Mouse (Mus musculus) ES-Bruce4 (cell line): ENCODE data around the gene Nfkbid. TPM values are rescaled to one million over a fixed set of nuclear protein-coding genes. Genes with fewer than 3 reads are reported as not detected.
A peak's percentile ranks its signal among the peaks of the same experiment; 100 is the strongest.
"Not testable (repeated sequence)": the region's sequence is repeated elsewhere in the genome, so short reads cannot be mapped to it uniquely, and the experiment has no call there.

Experiments used
- H3K27ac ChIP-seq: 2 replicates; pipeline ENCODE4 v1.5.1; 2012; ENCODE audit warnings: low read length, inconsistent platforms; ENCODE audit not compliant: insufficient read depth
- H3K27me3 ChIP-seq: 2 replicates; pipeline ENCODE4 v1.6.1; 2012; ENCODE audit warnings: mild to moderate bottlenecking, low read length, inconsistent platforms; ENCODE audit not compliant: control insufficient read depth, poor library complexity, insufficient read depth, severe bottlenecking
- H3K36me3 ChIP-seq: 2 replicates; pipeline ENCODE4 v1.6.1; 2012; ENCODE audit warnings: inconsistent platforms, mild to moderate bottlenecking, low read length, moderate library complexity; ENCODE audit not compliant: control insufficient read depth, poor library complexity, insufficient read depth, severe bottlenecking
- H3K4me1 ChIP-seq: one replicate; pipeline ENCODE4 v1.8.1; 2011; ENCODE audit warnings: low read length; ENCODE audit not compliant: control insufficient read depth, insufficient read depth
- H3K4me3 ChIP-seq: 2 replicates; pipeline ENCODE4 v1.5.1; 2011; ENCODE audit warnings: low read depth, mild to moderate bottlenecking, low read length
- H3K9ac ChIP-seq: 2 replicates; pipeline ENCODE4 v1.6.1; 2012; ENCODE audit warnings: low read depth, mild to moderate bottlenecking, inconsistent platforms; ENCODE audit not compliant: poor library complexity, severe bottlenecking
- H3K9me3 ChIP-seq: replicated peaks from 2 replicates; pipeline ENCODE4 v1.6.1; 2012; ENCODE audit warnings: mild to moderate bottlenecking, low read length, inconsistent platforms; ENCODE audit not compliant: control insufficient read depth, poor library complexity, insufficient read depth, severe bottlenecking
- CTCF ChIP-seq: IDR thresholded peaks from one replicate; pipeline ENCODE4 v1.8.1; 2011; ENCODE audit warnings: low read depth, low read length
- EP300 ChIP-seq: IDR thresholded peaks from 2 replicates; pipeline ENCODE4 v1.6.1; 2011; ENCODE audit warnings: low read depth, low read length; ENCODE audit not compliant: insufficient read depth
- POLR2A ChIP-seq: IDR thresholded peaks from one replicate; pipeline ENCODE4 v1.8.1; 2011; ENCODE audit warnings: low read length; ENCODE audit not compliant: insufficient read depth
- polyA plus RNA-seq: library from polyadenylated mRNA; stranded (reverse); fragments of >200 nt; gene quantifications from 2 replicates; pipeline ENCODE4 v1.2.4, GENCODE M21; 2011; ENCODE audit warnings: low read depth; ENCODE audit not compliant: missing spikeins, insufficient read depth, insufficient read length

The Nfkbid gene
- polyA plus RNA-seq, 1 experiment, result 4.1 TPM

DNA sequence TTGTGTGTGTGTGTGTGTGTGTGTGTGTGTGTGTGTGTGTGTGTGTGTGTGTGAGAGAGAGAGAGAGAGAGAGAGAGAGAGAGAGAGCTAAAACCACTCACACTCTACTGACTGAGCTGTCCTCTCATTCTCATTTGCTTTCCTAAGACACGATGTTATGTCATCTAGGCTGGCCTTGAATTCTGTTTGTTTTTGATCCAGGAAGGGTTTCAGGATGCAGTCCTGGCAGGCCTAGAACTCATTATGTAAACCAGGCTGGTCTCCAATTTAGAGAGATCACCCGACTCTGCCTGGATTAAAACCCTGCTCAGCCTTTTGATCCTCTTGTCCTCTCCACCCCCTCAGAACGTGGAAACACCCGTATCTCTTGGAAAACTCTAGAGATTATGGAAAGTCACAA is 42.5 kb downstream of the Nfkbid start:
- Histone ChIP-seq H3K9me3 (no peaks in the 10 kb centered on the region), H3K36me3 (peaks cover 3% of the 10 kb centered on the region; the same call in 1 of the 2 replicates), H3K27me3 (no peaks in the 10 kb centered on the region), H3K9ac (peak overlapping the region; percentile 60; the same call in 1 of the 2 replicates), H3K4me1 (peaks cover 17% of the 10 kb centered on the region), H3K27ac (peak overlapping the region; percentile 96), H3K4me3 (no peak overlapping the region; the same call in 1 of the 2 replicates)
- TF ChIP-seq EP300 (no peak), CTCF (no peak), POLR2A (no peak)

DNA sequence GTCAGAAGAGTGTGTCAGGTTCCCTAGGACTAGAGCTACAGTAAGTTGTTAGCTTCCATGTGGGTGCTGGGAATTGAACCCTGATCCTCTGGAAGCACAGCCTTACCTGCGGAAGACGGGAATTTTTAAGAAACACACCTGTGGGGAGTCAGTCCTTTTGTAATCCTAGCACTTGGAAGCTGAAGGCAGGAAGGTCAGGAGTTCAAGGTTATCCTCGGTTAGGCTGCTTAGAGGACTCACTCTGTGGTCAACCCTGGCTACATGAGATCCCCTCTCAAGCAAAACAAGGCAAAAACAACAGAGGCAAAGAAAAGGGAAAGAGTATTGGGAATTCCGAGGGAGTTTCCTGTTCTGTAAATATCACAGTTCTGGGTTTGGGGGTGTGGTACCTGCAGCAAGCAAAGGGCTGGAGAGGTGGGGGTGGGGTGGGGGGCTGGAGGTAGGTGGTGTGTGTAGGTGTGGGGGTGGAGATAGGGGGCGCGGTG is 43.3 kb downstream of the Nfkbid start:
- peak overlapping the region; percentile 87 for H3K27ac ChIP-seq
- no peaks in the 10 kb centered on the region for H3K9me3 ChIP-seq
- H3K4me1 ChIP-seq, result peaks cover 17% of the 10 kb centered on the region
- H3K36me3 ChIP-seq, result peaks cover 4% of the 10 kb centered on the region; the same call in 1 of the 2 replicates
- TF ChIP-seq CTCF, result no peak
- TF ChIP-seq POLR2A, result no peak
- peak; percentile 72 for TF ChIP-seq EP300
- H3K4me3 ChIP-seq, result peak overlapping the region; percentile 61
- peak overlapping the region; percentile 60; the same call in 1 of the 2 replicates for H3K9ac ChIP-seq
- H3K27me3 ChIP-seq, result no peaks in the 10 kb centered on the region

DNA sequence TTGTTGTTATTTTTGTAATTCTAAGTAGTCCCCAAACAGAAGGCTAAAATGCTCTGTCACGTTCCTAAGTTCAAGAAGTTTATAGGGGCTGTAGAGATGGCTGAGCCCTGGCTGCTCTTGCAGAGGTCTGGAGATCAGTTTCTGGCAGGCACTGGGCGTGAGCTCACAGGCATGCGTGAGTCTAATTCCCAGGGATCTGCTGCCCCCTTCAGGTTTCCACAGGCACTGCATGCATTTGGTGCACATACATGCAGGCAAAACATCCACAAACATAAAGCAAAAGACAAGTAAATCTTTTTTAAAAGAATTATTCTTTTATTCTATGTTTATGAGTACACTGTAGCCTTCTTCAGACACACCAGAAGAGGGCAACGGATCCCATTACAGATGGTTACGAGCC is 50.9 kb downstream of the Nfkbid start:
- Histone ChIP-seq H3K9ac (no peak overlapping the region), H3K9me3 (no peaks in the 10 kb centered on the region), H3K27ac (no peak overlapping the region), H3K27me3 (no peaks in the 10 kb centered on the region), H3K4me1 (peaks cover 2% of the 10 kb centered on the region), H3K4me3 (no peak overlapping the region), H3K36me3 (peaks cover 42% of the 10 kb centered on the region)
- TF ChIP-seq EP300, result no peak
- TF ChIP-seq CTCF, result peak; percentile 80

DNA sequence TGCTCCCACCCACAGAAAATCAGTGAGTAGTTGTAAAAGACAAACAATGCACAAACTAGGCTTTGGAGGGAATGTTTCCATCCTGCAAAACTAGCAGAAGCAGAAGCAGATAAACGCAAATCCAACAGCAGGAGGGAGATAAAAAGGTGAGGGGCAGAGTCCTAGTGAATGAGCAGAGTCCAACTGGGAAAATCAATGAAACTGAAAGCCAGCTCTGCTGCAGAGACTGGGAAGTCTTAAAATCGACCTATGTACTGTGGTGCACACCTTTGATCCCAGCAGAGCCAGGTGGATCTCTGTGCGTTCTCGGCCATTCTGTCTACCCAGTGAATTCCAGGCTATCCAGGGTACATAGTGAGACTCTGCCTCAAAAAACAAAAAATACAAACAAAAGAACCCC is 53.5 kb downstream of the Nfkbid start:
- Histone ChIP-seq H3K4me3 (no peak overlapping the region), H3K9me3 (no peaks in the 10 kb centered on the region), H3K36me3 (peaks cover 42% of the 10 kb centered on the region), H3K9ac (no peak overlapping the region), H3K27me3 (no peaks in the 10 kb centered on the region), H3K4me1 (no peaks in the 10 kb centered on the region), H3K27ac (no peak overlapping the region)
- TF ChIP-seq POLR2A (no peak), EP300 (no peak), CTCF (no peak)

DNA sequence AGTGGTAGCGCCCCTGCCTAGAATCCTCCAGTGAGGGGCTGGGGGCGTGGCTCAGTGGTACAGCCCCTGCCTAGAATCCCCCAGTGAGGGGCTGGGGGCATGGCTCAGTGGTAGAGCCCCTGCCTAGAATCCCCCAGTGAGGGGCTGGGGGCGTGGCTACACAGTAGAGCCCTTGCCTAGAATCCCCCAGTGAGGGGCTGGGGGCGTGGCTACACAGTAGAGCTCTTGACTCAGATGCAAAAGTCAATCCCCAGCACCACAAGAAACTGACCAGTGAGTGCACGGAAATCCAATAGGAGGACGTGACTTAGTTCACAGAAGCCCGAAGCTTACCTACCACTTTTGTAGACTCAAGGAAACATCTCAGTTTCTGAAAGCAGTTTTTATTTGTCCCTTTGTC is 54.6 kb downstream of the Nfkbid start:
- not testable (repeated sequence) for H3K9me3 ChIP-seq

DNA sequence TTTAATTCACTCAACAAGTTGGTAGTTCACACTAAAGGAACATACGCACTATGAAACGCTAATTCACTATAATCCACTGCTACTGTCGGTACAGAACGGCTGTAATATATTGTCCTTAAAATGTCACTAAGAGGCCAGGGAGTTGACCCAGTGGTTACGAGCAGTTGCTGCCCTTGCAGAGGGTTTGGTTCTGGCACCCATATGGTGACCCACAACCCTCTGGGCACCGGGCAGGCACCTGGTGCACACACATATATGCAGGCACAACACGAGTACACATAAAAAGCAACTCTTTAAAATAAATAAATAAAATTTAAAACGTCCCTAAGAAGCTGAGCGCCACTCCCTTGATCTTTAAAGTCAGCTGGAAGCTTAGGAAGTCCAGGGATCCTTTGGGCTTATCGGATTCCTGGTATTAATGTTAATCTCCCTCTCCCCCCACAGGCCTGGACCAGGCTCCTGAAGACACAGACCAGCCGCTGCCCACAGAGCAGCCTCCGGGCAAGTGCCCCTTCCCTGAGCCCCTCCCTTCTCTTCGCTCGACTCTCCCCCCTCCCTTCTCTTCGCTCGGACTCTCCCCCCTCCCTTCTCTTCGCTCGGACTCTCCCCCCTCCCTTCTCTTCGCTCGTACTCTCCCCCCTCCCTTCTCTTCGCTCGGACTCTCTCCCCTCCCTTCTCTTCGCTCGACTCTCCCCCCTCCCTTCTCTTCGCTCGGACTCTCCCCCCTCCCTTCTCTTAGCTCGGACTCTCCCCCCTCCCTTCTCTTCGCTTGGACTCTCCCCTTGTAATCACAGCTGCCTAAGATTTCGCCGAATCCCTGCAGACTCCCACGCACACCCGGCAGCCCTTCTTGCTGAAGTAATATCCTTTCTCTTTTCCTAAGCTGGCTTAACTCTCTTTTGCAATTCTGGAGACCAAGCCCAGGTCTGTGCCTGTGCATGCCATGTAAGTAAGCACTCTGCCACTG is 56.2 kb downstream of the Nfkbid start:
- Histone ChIP-seq H3K27me3 (no peaks in the 10 kb centered on the region), H3K9ac (no peak overlapping the region), H3K36me3 (peaks cover 34% of the 10 kb centered on the region), H3K4me3 (no peak overlapping the region), H3K27ac (no peak overlapping the region), H3K4me1 (no peaks in the 10 kb centered on the region), H3K9me3 (no peaks in the 10 kb centered on the region)
- TF ChIP-seq POLR2A (no peak), EP300 (no peak), CTCF (no peak)

More for the DNA sequence above, 54.6 kb downstream of the Nfkbid start:
- H3K27ac ChIP-seq, H3K27me3 ChIP-seq, H3K4me1 ChIP-seq, H3K4me3 ChIP-seq, H3K9ac ChIP-seq: not testable (repeated sequence)
- H3K36me3 ChIP-seq, result peaks cover 33% of the 10 kb centered on the region

Other genes starting within 250 kb of the Nfkbid start
- gene Cox7a1, start 237.6 kb upstream of the Nfkbid start, polyA plus RNA-seq, result 21.7 and 21.8 TPM in 2 replicates
- 359 and 396 TPM in 2 replicates for gene Capns1, start 222.9 kb upstream of the Nfkbid start, polyA plus RNA-seq
- 58.7 and 65.4 TPM in 2 replicates for gene Polr2i, start 189.8 kb upstream of the Nfkbid start, polyA plus RNA-seq
- gene Tbcb, start 189.5 kb upstream of the Nfkbid start, polyA plus RNA-seq, result 86.6 and 90.0 TPM in 2 replicates
- gene Ovol3, start 186.0 kb upstream of the Nfkbid start, polyA plus RNA-seq, result not detected in 2 replicates
- 0.60 and 0.84 TPM in 2 replicates for gene Thap8, start 141.6 kb upstream of the Nfkbid start, polyA plus RNA-seq
- 26.2 and 27.0 TPM in 2 replicates for gene Wdr62, start 141.3 kb upstream of the Nfkbid start, polyA plus RNA-seq
- 49.4 and 52.2 TPM in 2 replicates for gene Clip3, start 130.0 kb upstream of the Nfkbid start, polyA plus RNA-seq
- 25.3 and 29.5 TPM in 2 replicates for gene Alkbh6, start 113.0 kb upstream of the Nfkbid start, polyA plus RNA-seq
- 41.6 and 43.7 TPM in 2 replicates for gene Syne4, start 106.9 kb upstream of the Nfkbid start, polyA plus RNA-seq
- 0.52 and 0.58 TPM in 2 replicates for gene E130208F15Rik, start 100.0 kb upstream of the Nfkbid start, polyA plus RNA-seq
- 5.6 and 7.3 TPM in 2 replicates for gene Sdhaf1, start 97.8 kb upstream of the Nfkbid start, polyA plus RNA-seq
- 4.2 and 6.3 TPM in 2 replicates for gene Lrfn3, start 59.0 kb upstream of the Nfkbid start, polyA plus RNA-seq
- not detected in 2 replicates for gene Tyrobp, start 8.0 kb upstream of the Nfkbid start, polyA plus RNA-seq
- gene Hcst, start 1.9 kb upstream of the Nfkbid start, polyA plus RNA-seq, result not detected in 2 replicates
- gene Aplp1, start 23.8 kb downstream of the Nfkbid start, polyA plus RNA-seq, result 70.6 and 78.2 TPM in 2 replicates
- 5.8 and 9.4 TPM in 2 replicates for gene Kirrel2, start 36.0 kb downstream of the Nfkbid start, polyA plus RNA-seq
- 27.5 and 30.9 TPM in 2 replicates for gene Nphs1, start 36.6 kb downstream of the Nfkbid start, polyA plus RNA-seq
- 0.58 TPM in 1 of 2 replicates, not detected in the other for gene Prodh2, start 71.9 kb downstream of the Nfkbid start, polyA plus RNA-seq
- 6.0 and 6.5 TPM in 2 replicates for gene Arhgap33, start 113.3 kb downstream of the Nfkbid start, polyA plus RNA-seq
- gene Hspb6, start 130.4 kb downstream of the Nfkbid start, polyA plus RNA-seq, result 6.4 and 7.0 TPM in 2 replicates
- gene Proser3, start 130.6 kb downstream of the Nfkbid start, polyA plus RNA-seq, result 16.8 and 17.3 TPM in 2 replicates
- gene Lin37, start 138.1 kb downstream of the Nfkbid start, polyA plus RNA-seq, result 23.3 and 29.3 TPM in 2 replicates
- gene U2af1l4, start 141.6 kb downstream of the Nfkbid start, polyA plus RNA-seq, result 50.9 and 73.9 TPM in 2 replicates
- 1.8 and 1.9 TPM in 2 replicates for gene Gm49396, start 141.6 kb downstream of the Nfkbid start, polyA plus RNA-seq
- gene Psenen, start 141.9 kb downstream of the Nfkbid start, polyA plus RNA-seq, result 99.8 and 107 TPM in 2 replicates
- gene Igflr1, start 143.7 kb downstream of the Nfkbid start, polyA plus RNA-seq, result 0.72 TPM in 1 of 2 replicates, not detected in the other
- gene Kmt2b, start 167.0 kb downstream of the Nfkbid start, polyA plus RNA-seq, result 70.2 and 81.4 TPM in 2 replicates
- gene Zbtb32, start 177.2 kb downstream of the Nfkbid start, polyA plus RNA-seq, result 20.3 and 22.7 TPM in 2 replicates
- gene Upk1a, start 191.1 kb downstream of the Nfkbid start, polyA plus RNA-seq, result 2.5 and 2.8 TPM in 2 replicates
- gene Cox6b1, start 204.4 kb downstream of the Nfkbid start, polyA plus RNA-seq, result 540 and 569 TPM in 2 replicates
- 2.8 and 3.3 TPM in 2 replicates for gene Etv2, start 214.1 kb downstream of the Nfkbid start, polyA plus RNA-seq
- gene Rbm42, start 228.6 kb downstream of the Nfkbid start, polyA plus RNA-seq, result 42.3 and 47.0 TPM in 2 replicates
- 16.9 and 17.8 TPM in 2 replicates for gene Haus5, start 243.3 kb downstream of the Nfkbid start, polyA plus RNA-seq
- not detected in 2 replicates for gene Pmis2, start 249.9 kb downstream of the Nfkbid start, polyA plus RNA-seq